Mouse (Mus musculus): ENCODE data around the gene Myo3a. TPM values are rescaled to one million over a fixed set of nuclear protein-coding genes. Genes with fewer than 3 reads are reported as not detected.
"Not testable (repeated sequence)": the region's sequence is repeated elsewhere in the genome, so short reads cannot be mapped to it uniquely, and the experiment has no call there.

Myo3a gene
- polyA plus RNA-seq, 2 experiments: not detected

DNA sequence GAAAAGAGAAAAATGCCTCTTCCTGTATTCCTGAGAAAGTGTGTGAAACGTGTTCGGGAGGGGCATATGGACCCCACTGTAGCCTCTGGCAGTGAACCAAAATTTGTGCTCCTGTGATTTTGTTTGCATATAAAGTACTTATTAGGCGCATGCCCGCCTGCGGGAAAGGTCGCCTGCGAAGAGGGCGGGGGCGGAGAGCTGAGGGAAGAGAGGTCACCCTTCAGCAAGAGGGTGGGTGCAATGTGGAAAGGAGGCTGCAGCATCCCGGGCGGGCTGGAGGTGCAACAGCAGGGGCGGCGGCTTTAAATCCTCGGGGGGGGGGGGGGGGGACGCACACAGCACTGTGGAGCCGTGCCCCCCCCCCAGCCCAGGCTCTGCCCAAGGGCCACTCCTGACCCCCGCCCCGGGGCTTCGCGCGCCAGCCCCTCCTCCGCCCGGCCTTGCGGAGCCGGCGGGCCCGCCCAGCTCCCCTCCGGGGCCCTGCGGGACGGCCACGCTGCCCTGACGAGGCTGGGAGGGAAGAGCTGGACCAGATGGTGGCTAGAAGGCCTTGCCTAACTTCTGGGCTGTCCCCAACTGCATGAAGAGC is 111.1 kb downstream of the Myo3a start:
- Histone ChIP-seq H3K4me3 (ENCODE audit: insufficient read depth in 1 of 2, low read depth in 2 of 2, low read length in 2 of 2) (no peak overlapping the region; a peak in 1 of 4 replicates), H3K4me1 (replicated peaks; ENCODE audit: control insufficient read depth in 2 of 2, insufficient read depth in 2 of 2, low read length in 1 of 2) (no peaks in the 10 kb centered on the region), H3K9ac (replicated peaks) (no peak overlapping the region), H3K27me3 (ENCODE audit: control insufficient read depth, insufficient read depth, low read length) (no peaks in the 10 kb centered on the region), H3K9me3 (ENCODE audit: control insufficient read depth, low read length) (no peaks in the 10 kb centered on the region), H3K27ac (no peak overlapping the region), H3K36me3 (replicated peaks; ENCODE audit: control insufficient read depth, insufficient read depth, low read depth) (no peaks in the 10 kb centered on the region), H3K4me2 (ENCODE audit: low read depth) (peak overlapping the region; percentile 18)
- WGBS (ENCODE audit: insufficient replicate concordance): 12% methylated on average over 25 of the region's 32 CpGs
- DNase-seq (ENCODE audit: low read depth in 3 of 3, low spot score in 3 of 3) (no peak), ATAC-seq (ENCODE audit: insufficient read depth) (no peak)
- no peak for TF ChIP-seq EP300 (IDR thresholded peaks at IDR 0.05; ENCODE audit: low read depth)

DNA sequence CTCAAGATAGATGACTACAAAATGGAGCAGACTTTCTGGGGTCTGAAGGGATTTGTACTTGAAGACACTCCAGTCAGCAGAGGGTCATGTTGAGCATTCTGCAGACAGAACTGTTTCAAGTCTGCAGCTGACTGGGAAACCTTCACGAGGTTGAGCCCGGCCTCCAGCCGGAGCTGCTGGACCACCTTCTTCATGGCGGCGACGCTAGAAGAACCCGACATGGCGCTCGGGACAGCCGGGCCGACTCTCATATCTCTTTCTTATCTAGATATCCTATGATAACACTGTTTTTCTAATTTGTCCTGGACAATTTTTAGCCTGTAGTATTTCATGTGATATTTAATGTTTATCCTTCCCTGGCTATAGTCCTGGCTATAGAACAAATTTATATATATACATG is 183.2 kb downstream of the Myo3a start:
- not testable (repeated sequence) for H3K4me2 ChIP-seq (ENCODE audit: low read depth); H3K27ac ChIP-seq; H3K27me3 ChIP-seq (ENCODE audit: control insufficient read depth, insufficient read depth, low read length); H3K36me3 ChIP-seq (replicated peaks; ENCODE audit: control insufficient read depth, insufficient read depth, low read depth); H3K9me3 ChIP-seq (ENCODE audit: control insufficient read depth, low read length); H3K4me3 ChIP-seq (ENCODE audit: insufficient read depth in 1 of 2, low read depth in 2 of 2, low read length in 2 of 2); H3K4me1 ChIP-seq (replicated peaks; ENCODE audit: control insufficient read depth in 2 of 2, insufficient read depth in 2 of 2, low read length in 1 of 2); DNase-seq (ENCODE audit: low read depth in 3 of 3, low spot score in 3 of 3); H3K9ac ChIP-seq (replicated peaks); ATAC-seq (ENCODE audit: insufficient read depth)
- WGBS (ENCODE audit: insufficient replicate concordance): 82% methylated on average over 11 of the region's 11 CpGs

DNA sequence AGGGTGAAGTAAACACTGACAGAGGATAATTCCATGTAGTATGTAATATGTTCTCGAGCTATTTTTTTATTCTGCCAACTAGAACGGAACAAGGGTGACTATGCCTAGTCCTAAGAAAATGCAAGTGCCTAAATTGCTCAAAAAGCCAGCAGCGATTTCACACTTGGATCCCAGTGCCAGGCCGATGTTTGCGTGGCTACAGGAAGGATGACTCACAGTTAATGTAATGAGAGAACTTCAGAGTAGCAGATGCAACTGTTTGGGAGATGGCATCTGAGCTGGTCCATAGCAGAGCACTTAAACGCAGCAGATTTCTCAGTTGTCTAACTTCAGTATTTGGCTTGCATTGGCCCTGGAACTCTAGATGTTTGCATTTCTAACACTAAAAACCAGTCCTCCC is 321.1 kb downstream of the Myo3a start:
- Histone ChIP-seq H3K9ac (replicated peaks) (no peak overlapping the region), H3K4me3 (ENCODE audit: insufficient read depth in 1 of 2, low read depth in 2 of 2, low read length in 2 of 2) (no peak overlapping the region), H3K27ac (no peak overlapping the region), H3K27me3 (ENCODE audit: control insufficient read depth, insufficient read depth, low read length) (no peaks in the 10 kb centered on the region), H3K36me3 (replicated peaks; ENCODE audit: control insufficient read depth, insufficient read depth, low read depth) (no peaks in the 10 kb centered on the region), H3K4me1 (replicated peaks; ENCODE audit: control insufficient read depth in 2 of 2, insufficient read depth in 2 of 2, low read length in 1 of 2) (no peaks in the 10 kb centered on the region), H3K4me2 (ENCODE audit: low read depth) (no peak overlapping the region), H3K9me3 (ENCODE audit: control insufficient read depth, low read length) (no peaks in the 10 kb centered on the region)
- WGBS (ENCODE audit: insufficient replicate concordance): 57% methylated on average over 6 of the region's 6 CpGs
- ATAC-seq (ENCODE audit: insufficient read depth) (no peak), DNase-seq (ENCODE audit: low read depth in 3 of 3, low spot score in 3 of 3) (no peak)
- TF ChIP-seq CTCF (IDR thresholded peaks at IDR 0.05; ENCODE audit: low read depth): no peak
- no peak for TF ChIP-seq EP300 (IDR thresholded peaks at IDR 0.05; ENCODE audit: low read depth)

DNA sequence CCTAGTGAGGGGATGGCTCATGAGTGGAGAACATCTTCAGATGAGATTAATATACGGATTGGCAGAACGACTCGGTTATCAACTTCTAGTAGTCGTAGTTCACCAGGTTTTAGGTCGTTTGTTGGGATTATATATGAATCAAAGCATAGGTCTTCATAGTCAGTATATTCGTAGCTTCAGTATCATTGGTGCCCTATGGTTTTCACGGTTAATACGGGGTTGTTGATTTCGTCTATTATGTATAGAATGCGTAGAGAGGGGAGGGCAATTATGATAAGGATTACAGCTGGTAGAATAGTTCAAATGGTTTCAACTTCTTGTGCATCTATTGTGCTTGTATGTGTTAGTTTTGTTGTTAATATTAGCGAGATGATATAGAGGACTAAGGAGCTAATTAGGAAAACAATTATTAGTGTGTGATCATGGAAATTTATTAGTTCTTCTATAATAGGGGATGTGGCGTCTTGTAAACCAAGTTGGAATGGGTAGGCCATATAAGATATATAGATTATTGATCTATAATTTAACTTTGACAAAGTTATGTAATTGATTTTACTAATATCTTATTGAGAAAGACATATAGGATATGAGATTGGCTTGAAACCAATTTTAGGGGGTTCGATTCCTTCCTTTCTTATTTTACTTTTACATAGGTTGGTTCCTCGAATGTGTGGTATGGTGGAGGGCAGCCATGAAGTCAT is 360.3 kb downstream of the Myo3a start:
- 60% methylated on average over 14 of the region's 14 CpGs for WGBS (ENCODE audit: insufficient replicate concordance)
- not testable (repeated sequence) for H3K27ac ChIP-seq; H3K4me3 ChIP-seq (ENCODE audit: insufficient read depth in 1 of 2, low read depth in 2 of 2, low read length in 2 of 2); DNase-seq (ENCODE audit: low read depth in 3 of 3, low spot score in 3 of 3); H3K36me3 ChIP-seq (replicated peaks; ENCODE audit: control insufficient read depth, insufficient read depth, low read depth); H3K9ac ChIP-seq (replicated peaks); H3K27me3 ChIP-seq (ENCODE audit: control insufficient read depth, insufficient read depth, low read length); H3K9me3 ChIP-seq (ENCODE audit: control insufficient read depth, low read length); H3K4me2 ChIP-seq (ENCODE audit: low read depth); H3K4me1 ChIP-seq (replicated peaks; ENCODE audit: control insufficient read depth in 2 of 2, insufficient read depth in 2 of 2, low read length in 1 of 2)
- ATAC-seq (ENCODE audit: insufficient read depth): peak; percentile 72

DNA sequence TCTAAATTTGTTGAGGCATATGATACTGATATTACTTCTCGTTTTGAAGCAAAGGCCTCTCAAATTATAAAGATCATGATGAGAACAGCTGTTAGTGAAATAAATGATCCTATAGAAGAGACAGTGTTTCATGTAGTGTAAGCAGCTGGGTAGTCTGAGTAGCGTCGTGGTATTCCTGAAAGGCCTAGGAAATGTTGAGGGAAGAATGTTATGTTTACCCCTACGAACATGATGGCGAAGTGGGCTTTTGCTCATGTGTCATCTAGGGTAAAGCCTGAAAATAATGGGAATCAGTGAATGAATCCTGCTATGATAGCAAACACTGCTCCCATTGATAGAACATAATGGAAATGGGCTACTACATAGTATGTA is 360.9 kb downstream of the Myo3a start:
- H3K4me1 ChIP-seq (replicated peaks; ENCODE audit: control insufficient read depth in 2 of 2, insufficient read depth in 2 of 2, low read length in 1 of 2); H3K27me3 ChIP-seq (ENCODE audit: control insufficient read depth, insufficient read depth, low read length); H3K27ac ChIP-seq; H3K9me3 ChIP-seq (ENCODE audit: control insufficient read depth, low read length); H3K4me2 ChIP-seq (ENCODE audit: low read depth); H3K36me3 ChIP-seq (replicated peaks; ENCODE audit: control insufficient read depth, insufficient read depth, low read depth); H3K9ac ChIP-seq (replicated peaks); H3K4me3 ChIP-seq (ENCODE audit: insufficient read depth in 1 of 2, low read depth in 2 of 2, low read length in 2 of 2): not testable (repeated sequence)
- 62% methylated on average over 5 of the region's 5 CpGs for WGBS (ENCODE audit: insufficient replicate concordance)
- peak; percentile 40 for ATAC-seq (ENCODE audit: insufficient read depth)
- DNase-seq (ENCODE audit: low read depth in 3 of 3, low spot score in 3 of 3): peak; percentile 0 to 12 (median 6)

- not testable (repeated sequence) for H3K27ac ChIP-seq; H3K36me3 ChIP-seq (replicated peaks; ENCODE audit: control insufficient read depth, insufficient read depth, low read depth); H3K4me3 ChIP-seq (ENCODE audit: insufficient read depth in 1 of 2, low read depth in 2 of 2, low read length in 2 of 2); H3K4me1 ChIP-seq (replicated peaks; ENCODE audit: control insufficient read depth in 2 of 2, insufficient read depth in 2 of 2, low read length in 1 of 2); H3K9me3 ChIP-seq (ENCODE audit: control insufficient read depth, low read length); H3K4me2 ChIP-seq (ENCODE audit: low read depth); DNase-seq (ENCODE audit: low read depth in 3 of 3, low spot score in 3 of 3); H3K9ac ChIP-seq (replicated peaks); H3K27me3 ChIP-seq (ENCODE audit: control insufficient read depth, insufficient read depth, low read length)
- 63% methylated on average over 12 of the region's 12 CpGs for WGBS (ENCODE audit: insufficient replicate concordance)
- ATAC-seq (ENCODE audit: insufficient read depth): peak; percentile 79
Observed at GRCm38 (mm10) chr2:22588673-22589381, 361.5 kb downstream of the Myo3a start.

GRCm38 (mm10) chr2:22589382-22590205 is 362.3 kb downstream of the Myo3a start:
- H3K27me3 ChIP-seq (ENCODE audit: control insufficient read depth, insufficient read depth, low read length); H3K4me2 ChIP-seq (ENCODE audit: low read depth); H3K9ac ChIP-seq (replicated peaks); H3K9me3 ChIP-seq (ENCODE audit: control insufficient read depth, low read length); H3K4me3 ChIP-seq (ENCODE audit: insufficient read depth in 1 of 2, low read depth in 2 of 2, low read length in 2 of 2); H3K4me1 ChIP-seq (replicated peaks; ENCODE audit: control insufficient read depth in 2 of 2, insufficient read depth in 2 of 2, low read length in 1 of 2); H3K36me3 ChIP-seq (replicated peaks; ENCODE audit: control insufficient read depth, insufficient read depth, low read depth); H3K27ac ChIP-seq; DNase-seq (ENCODE audit: low read depth in 3 of 3, low spot score in 3 of 3): not testable (repeated sequence)
- peak; percentile 77 for ATAC-seq (ENCODE audit: insufficient read depth)
- WGBS (ENCODE audit: insufficient replicate concordance): 74% methylated on average over 16 of the region's 17 CpGs

Data from liver, embryonic 14.5 days (tissue).